Mouse (Mus musculus) forebrain, postnatal 0 days (tissue): ENCODE measurements around the gene Cux1. TPM values are rescaled to one million over a fixed set of nuclear protein-coding genes. Genes with fewer than 3 reads are reported as not detected.

Experiments used
- ATAC-seq: fragments of 200-750 bp; cut with Nextera tagmentation; 2 replicates; pipeline ENCODE4 v1.8.0; 2017; ENCODE audit warnings: mild to moderate bottlenecking, moderate library complexity
- DNase-seq: peaks from one replicate; pipeline ENCODE4 v3.0.0-alpha.2; 2015
- H3K27ac ChIP-seq: fragments of 300-500 bp; sonication (generic); 2 replicates; pipeline ENCODE4 v1.5.1; 2014; ENCODE audit warnings: low read depth, mild to moderate bottlenecking, antibody characterized with exemption, low read length, moderate library complexity, mixed read lengths
- H3K27me3 ChIP-seq: fragments of 300-500 bp; sonication (generic); 2 replicates; pipeline ENCODE4 v1.6.1; 2014; ENCODE audit warnings: mild to moderate bottlenecking, low read length, mixed read lengths; ENCODE audit not compliant: insufficient read depth
- H3K36me3 ChIP-seq: fragments of 300-500 bp; sonication (generic); 2 replicates; pipeline ENCODE4 v1.6.1; 2014; ENCODE audit warnings: mild to moderate bottlenecking, moderate library complexity; ENCODE audit not compliant: insufficient read depth
- H3K4me1 ChIP-seq: fragments of 300-500 bp; sonication (generic); 2 replicates; pipeline ENCODE4 v1.6.1; 2014; ENCODE audit warnings: antibody characterized with exemption; ENCODE audit not compliant: insufficient read depth
- H3K4me2 ChIP-seq: fragments of 300-500 bp; sonication (generic); 2 replicates; pipeline ENCODE4 v1.6.1; 2014; ENCODE audit warnings: low read depth, mild to moderate bottlenecking, moderate library complexity
- H3K4me3 ChIP-seq: fragments of 300-500 bp; sonication (generic); 2 replicates; pipeline ENCODE4 v1.5.1; 2014; ENCODE audit warnings: low read depth, low read length, mixed read lengths
- H3K9ac ChIP-seq: fragments of 300-500 bp; sonication (generic); 2 replicates; pipeline ENCODE4 v1.6.1; 2014; ENCODE audit warnings: mild to moderate bottlenecking
- H3K9me3 ChIP-seq: fragments of 300-500 bp; sonication (generic); 2 replicates; pipeline ENCODE4 v1.6.1; 2016; ENCODE audit warnings: low read length
- CTCF ChIP-seq: sonication (generic); IDR thresholded peaks from 2 replicates; pipeline ENCODE4 v1.5.1; 2016; ENCODE audit warnings: antibody characterized with exemption, control low read depth, low read depth
- WGBS: fragments of 180-500 bp; shearing (Covaris S2); extraction: QIAGEN DNeasy Blood & Tissue Kit; methylation state at CpG from one replicate; pipeline ENCODE4 v1.1.7; 2014; 5-methylcytosine and 5-hydroxymethylcytosine counted together
- polyA plus RNA-seq: library from polyadenylated mRNA; unstranded; fragments of >200 nt; fragmentation: Nextera tagmentation; extraction: Ambion mirVana; gene quantifications from 2 replicates; pipeline ENCODE4 v1.2.1, GENCODE M21; 2015
- total RNA-seq: library from RNA; depleted of rRNA; stranded (reverse); fragments of >200 nt; gene quantifications from 2 replicates; pipeline ENCODE4 v1.2.3, GENCODE M21; 2014

The Cux1 gene
- total and polyA plus RNA-seq, 2 experiments from 2014 or later: 86.0 to 141 TPM

DNA sequence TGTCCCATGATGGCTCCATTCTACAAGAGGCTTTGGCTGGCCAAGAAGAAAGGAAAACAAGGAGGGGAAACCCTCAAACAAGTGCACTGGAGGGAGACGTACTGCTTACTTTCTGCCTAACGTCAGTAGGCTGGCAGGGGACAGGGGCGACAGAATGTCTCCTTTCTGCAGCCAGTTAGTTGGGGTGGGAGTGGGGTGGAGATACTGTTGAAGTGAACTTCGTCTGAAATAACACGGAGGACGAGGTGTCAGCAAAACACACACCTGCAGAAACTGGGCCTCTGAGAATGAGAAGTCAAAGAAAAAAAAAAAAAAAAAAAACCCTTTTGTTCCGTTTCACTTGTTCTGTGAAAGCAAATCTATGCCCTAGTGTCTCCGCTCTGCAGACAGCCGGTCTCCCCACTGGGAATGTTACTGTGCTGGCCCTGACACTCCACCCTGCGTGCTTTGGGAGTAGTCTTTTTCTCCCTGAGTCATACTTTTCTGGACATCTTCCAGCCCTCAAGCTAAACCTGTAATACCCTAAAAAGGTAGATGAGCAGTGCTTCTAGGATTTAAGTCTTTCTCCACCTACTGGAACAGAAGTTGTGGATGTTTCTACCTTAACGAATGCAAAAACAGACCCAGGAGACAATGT, 101.4 kb downstream of the Cux1 start:
- H3K4me1 ChIP-seq: 0 out of 2 replicates have a peak, but pooled peaks cover 4% of the 10 kb centered on the region
- H3K27ac ChIP-seq: no peak overlapping the region
- H3K9ac ChIP-seq: no peak overlapping the region
- DNase-seq: no peak
- H3K36me3 ChIP-seq: no peaks in the 10 kb centered on the region
- TF ChIP-seq CTCF: no peak
- no peak overlapping the region for H3K4me3 ChIP-seq
- ATAC-seq: no peak
- no peaks in the 10 kb centered on the region for H3K27me3 ChIP-seq
- H3K9me3 ChIP-seq: no peaks in the 10 kb centered on the region
- 40% methylated on average over 11 of the region's 11 CpGs for WGBS
- H3K4me2 ChIP-seq: no peak overlapping the region

DNA sequence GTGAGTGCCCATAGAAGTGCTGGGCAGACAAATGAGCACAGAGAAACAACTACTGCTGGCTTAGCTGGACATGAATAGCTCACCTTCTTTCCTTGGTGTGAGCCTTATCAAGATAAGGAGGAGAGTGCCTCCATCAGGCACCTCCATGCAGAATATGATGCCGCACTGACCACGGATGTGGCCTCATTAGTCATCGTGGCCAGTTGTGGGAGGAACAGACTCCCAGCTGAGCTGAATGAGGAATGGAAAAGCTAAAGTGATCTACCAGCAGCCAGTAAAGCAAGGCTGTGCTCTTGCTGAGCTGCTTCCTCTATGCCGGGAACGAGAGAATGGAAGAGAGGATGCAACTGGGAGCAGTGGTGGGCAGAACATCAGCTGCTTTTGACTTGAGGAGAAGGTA, 101.9 kb downstream of the Cux1 start:
- H3K9ac ChIP-seq: no peak overlapping the region
- H3K36me3 ChIP-seq: no peaks in the 10 kb centered on the region
- DNase-seq (no peak), ATAC-seq (no peak)
- no peaks in the 10 kb centered on the region for H3K27me3 ChIP-seq
- TF ChIP-seq CTCF: no peak
- H3K4me1 ChIP-seq: 0 out of 2 replicates have a peak, but pooled peaks cover 4% of the 10 kb centered on the region
- 65% methylated on average over 5 of the region's 5 CpGs for WGBS
- H3K4me2 ChIP-seq: no peak overlapping the region
- H3K27ac ChIP-seq: no peak overlapping the region
- H3K4me3 ChIP-seq: no peak overlapping the region
- no peaks in the 10 kb centered on the region for H3K9me3 ChIP-seq

DNA sequence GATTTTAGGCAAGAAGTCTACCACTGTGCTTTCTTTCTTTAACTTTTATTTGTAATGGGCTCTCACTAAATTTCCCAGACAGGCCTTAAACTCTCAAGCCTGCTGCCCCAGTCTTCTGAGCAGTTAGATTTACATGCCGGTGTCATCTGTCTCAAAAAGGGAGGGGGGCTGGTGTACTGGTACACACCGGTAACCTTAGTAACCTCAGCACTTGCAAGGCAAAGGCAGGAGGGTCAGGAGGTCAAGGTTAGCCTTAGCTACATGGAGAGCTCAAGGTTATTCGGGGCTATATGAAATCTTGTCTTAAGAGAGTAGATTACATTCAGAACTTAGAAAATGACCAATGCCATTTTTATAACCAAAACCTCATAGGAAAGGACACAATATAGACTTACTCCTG, 102.4 kb downstream of the Cux1 start:
- no peaks in the 10 kb centered on the region for H3K27me3 ChIP-seq
- H3K4me1 ChIP-seq: 0 out of 2 replicates have a peak, but pooled peaks cover 4% of the 10 kb centered on the region
- no peak overlapping the region for H3K27ac ChIP-seq
- no peak overlapping the region for H3K4me2 ChIP-seq
- ATAC-seq: no peak
- DNase-seq: no peak
- TF ChIP-seq CTCF: no peak
- H3K4me3 ChIP-seq: no peak overlapping the region
- no peaks in the 10 kb centered on the region for H3K36me3 ChIP-seq
- 91% methylated on average over 3 of the region's 3 CpGs for WGBS
- H3K9me3 ChIP-seq: no peaks in the 10 kb centered on the region
- H3K9ac ChIP-seq: no peak overlapping the region

DNA sequence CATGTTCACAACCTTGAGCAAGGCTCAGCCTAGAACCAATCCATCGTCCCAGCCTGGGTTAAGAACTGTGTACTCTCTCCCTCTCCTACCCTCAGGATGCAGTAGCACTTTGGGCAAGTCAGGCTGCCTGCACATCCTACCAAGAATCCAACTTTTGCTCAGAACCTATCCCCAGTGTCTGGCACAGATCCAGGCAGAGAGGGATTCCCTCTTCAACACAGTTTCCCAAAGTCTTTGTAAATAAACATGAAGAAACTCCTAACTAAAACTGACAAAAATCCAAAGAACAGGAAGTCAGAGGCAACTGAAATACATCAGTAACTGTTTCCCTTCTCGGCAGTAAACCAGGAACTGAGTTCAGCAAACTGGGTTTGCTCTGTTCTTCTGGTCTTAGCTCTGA, 103.2 kb downstream of the Cux1 start:
- H3K27me3 ChIP-seq: no peaks in the 10 kb centered on the region
- H3K36me3 ChIP-seq: no peaks in the 10 kb centered on the region
- DNase-seq (no peak), ATAC-seq (no peak)
- H3K4me1 ChIP-seq: 0 out of 2 replicates have a peak, but pooled peaks cover 4% of the 10 kb centered on the region
- H3K9me3 ChIP-seq: no peaks in the 10 kb centered on the region
- H3K4me3 ChIP-seq: no peak overlapping the region
- no peak overlapping the region for H3K27ac ChIP-seq
- no peak overlapping the region for H3K4me2 ChIP-seq
- H3K9ac ChIP-seq: no peak overlapping the region
- TF ChIP-seq CTCF: no peak
- WGBS: 76% methylated on average over 2 of the region's 2 CpGs

DNA sequence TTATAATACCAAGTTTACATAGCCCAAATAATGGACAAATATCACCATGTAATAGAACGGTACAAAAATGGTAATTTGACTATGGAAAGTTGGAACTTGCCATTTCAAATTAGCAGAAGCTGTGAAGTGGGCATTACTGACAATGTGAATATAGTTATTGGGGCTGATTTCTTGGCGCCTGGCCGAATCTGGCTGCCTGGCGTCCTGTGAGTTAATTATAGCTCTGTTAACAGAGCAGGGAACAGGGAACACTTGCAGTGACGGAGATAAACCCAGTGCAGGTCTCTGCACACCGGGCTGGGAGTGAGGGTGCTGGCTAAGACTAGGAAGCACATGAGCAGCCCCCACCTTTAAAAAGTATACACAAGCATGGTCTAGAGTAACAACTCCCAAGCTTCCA, 104.7 kb downstream of the Cux1 start:
- Histone ChIP-seq H3K27me3 (no peaks in the 10 kb centered on the region), H3K27ac (no peak overlapping the region), H3K4me2 (no peak overlapping the region), H3K4me3 (no peak overlapping the region), H3K36me3 (no peaks in the 10 kb centered on the region), H3K9me3 (no peaks in the 10 kb centered on the region), H3K4me1 (no peaks in the 10 kb centered on the region), H3K9ac (no peak overlapping the region)
- WGBS: 22% methylated on average over 6 of the region's 6 CpGs
- no peak for TF ChIP-seq CTCF
- DNase-seq: peak; percentile 49
- 0 out of 2 replicates have a peak, but pooled peaks have one; percentile 23 for ATAC-seq

DNA sequence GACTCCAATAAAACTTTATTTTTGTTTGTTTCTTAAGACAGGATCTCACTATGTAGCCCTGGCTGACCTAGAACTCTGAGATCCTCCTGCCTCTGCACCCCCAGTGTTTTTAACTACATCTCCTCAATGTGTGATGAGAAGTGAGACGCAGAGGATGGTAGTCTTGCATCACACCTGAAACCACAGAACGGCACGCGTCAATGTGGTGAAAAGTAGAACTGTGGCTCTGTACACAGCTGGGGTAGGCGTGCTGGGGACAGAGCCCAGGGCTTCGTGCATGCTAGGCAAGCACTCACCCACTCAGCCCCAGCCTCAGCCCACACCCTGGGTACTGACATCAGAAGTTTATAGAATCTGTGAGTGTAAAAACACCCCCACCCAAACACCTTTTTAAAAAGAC, 107.4 kb downstream of the Cux1 start:
- Histone ChIP-seq H3K4me2 (no peak overlapping the region), H3K27ac (no peak overlapping the region), H3K36me3 (no peaks in the 10 kb centered on the region), H3K4me1 (no peaks in the 10 kb centered on the region), H3K9ac (no peak overlapping the region), H3K4me3 (no peak overlapping the region), H3K9me3 (no peaks in the 10 kb centered on the region), H3K27me3 (no peaks in the 10 kb centered on the region)
- WGBS: 96% methylated on average over 6 of the region's 6 CpGs
- ATAC-seq (no peak), DNase-seq (no peak)
- no peak for TF ChIP-seq CTCF

DNA sequence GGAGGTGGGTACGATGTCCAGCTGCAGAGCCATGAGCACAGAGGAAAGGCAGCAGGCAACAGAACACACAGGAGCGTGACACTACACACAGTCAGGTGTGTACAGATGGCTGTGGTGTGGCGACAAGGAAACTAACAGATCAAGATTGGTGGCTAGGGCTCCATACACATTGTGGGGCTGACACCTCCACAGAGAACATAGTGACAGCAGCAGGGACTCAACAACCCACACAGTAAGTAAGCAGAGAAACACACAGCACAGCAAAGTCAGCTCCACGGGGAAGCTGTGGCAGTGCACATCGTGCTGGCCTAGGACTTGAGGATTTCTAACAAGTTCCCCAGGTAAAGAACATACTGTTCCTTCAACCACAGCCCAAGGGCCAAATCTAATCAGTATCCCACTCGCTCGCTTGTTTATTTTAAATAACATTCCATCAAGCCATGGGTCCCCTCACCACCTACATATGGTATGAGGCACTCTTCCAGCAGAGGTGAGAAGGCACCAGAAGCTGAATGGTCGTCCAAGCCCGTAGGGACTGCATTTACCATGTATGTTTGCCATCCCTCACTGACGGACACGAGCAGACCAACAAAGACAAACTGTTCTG, 108.3 kb downstream of the Cux1 start:
- 90% methylated on average over 11 of the region's 11 CpGs for WGBS
- no peak for DNase-seq
- no peaks in the 10 kb centered on the region for H3K27me3 ChIP-seq
- no peak for TF ChIP-seq CTCF
- no peak overlapping the region for H3K4me2 ChIP-seq
- H3K27ac ChIP-seq: no peak overlapping the region
- no peaks in the 10 kb centered on the region for H3K9me3 ChIP-seq
- no peaks in the 10 kb centered on the region for H3K4me1 ChIP-seq
- ATAC-seq: no peak
- H3K4me3 ChIP-seq: no peak overlapping the region
- H3K9ac ChIP-seq: no peak overlapping the region
- no peaks in the 10 kb centered on the region for H3K36me3 ChIP-seq
